Mouse (Mus musculus) heart, adult 9 months (tissue): Measurements from ENCODE around the gene Trim67.
"Not testable (repeated sequence)": the region's sequence is repeated elsewhere in the genome, so short reads cannot be mapped to it uniquely, and the experiment has no call there.

ENCODE experiments used
- DNase-seq, 2 experiments: peaks; one replicate each; pipeline ENCODE4 v3.0.0; 2022; ENCODE audit warnings: low spot score in 2 of 2

Trim67 gene

GRCm38 (mm10) chr8:124831941-124832340, 39.0 kb downstream of the Trim67 start:
- DNase-seq = peak in 1 of 2 experiments; percentile 19

GRCm38 (mm10) chr8:124833430-124834205, 40.7 kb downstream of the Trim67 start:
- DNase-seq = peak; percentile 42 to 46

- no peak for DNase-seq
Measured at GRCm38 (mm10) chr8:124835848-124836247, 43.0 kb downstream of the Trim67 start.

- no peak for DNase-seq
Measured at GRCm38 (mm10) chr8:124836273-124836672, 43.4 kb downstream of the Trim67 start.

GRCm38 (mm10) chr8:124836907-124837306, 44.0 kb downstream of the Trim67 start:
- DNase-seq = no peak

- no peak for DNase-seq
Measured at GRCm38 (mm10) chr8:124837956-124838355, 45.1 kb downstream of the Trim67 start.

- no peak for DNase-seq
Measured at GRCm38 (mm10) chr8:124839371-124839770, 46.5 kb downstream of the Trim67 start.

- no peak for DNase-seq
Measured at GRCm38 (mm10) chr8:124840900-124841299, 48.0 kb downstream of the Trim67 start.

GRCm38 (mm10) chr8:124841775-124842174, 48.9 kb downstream of the Trim67 start:
- DNase-seq = no peak

GRCm38 (mm10) chr8:124842929-124843328, 50.0 kb downstream of the Trim67 start:
- DNase-seq = not testable (repeated sequence)

GRCm38 (mm10) chr8:124845131-124845530, 52.2 kb downstream of the Trim67 start:
- no peak for DNase-seq

- no peak for DNase-seq
Measured at GRCm38 (mm10) chr8:124845573-124845972, 52.7 kb downstream of the Trim67 start.

GRCm38 (mm10) chr8:124853511-124853910, 60.6 kb downstream of the Trim67 start:
- no peak for DNase-seq

GRCm38 (mm10) chr8:124859466-124859865, 66.6 kb downstream of the Trim67 start:
- no peak for DNase-seq

- peak; percentile 50 to 67 for DNase-seq
Measured at GRCm38 (mm10) chr8:124860188-124860587, 67.3 kb downstream of the Trim67 start.

GRCm38 (mm10) chr8:124862321-124863162, 69.7 kb downstream of the Trim67 start, which contains the start of the genes Gnpat and 2810004N23Rik:
Gene Gnpat (plus strand): TSS chr8:124863033.
Gene 2810004N23Rik (minus strand): TSS chr8:124863120.
- peak; percentile 93 to 95 for DNase-seq

- DNase-seq = no peak
Measured at GRCm38 (mm10) chr8:124863163-124863677, 70.3 kb downstream of the Trim67 start.

- no peak for DNase-seq
Measured at GRCm38 (mm10) chr8:124863729-124864128, 70.8 kb downstream of the Trim67 start.

GRCm38 (mm10) chr8:124866669-124867068, 73.8 kb downstream of the Trim67 start:
- DNase-seq = no peak

- no peak for DNase-seq
Measured at GRCm38 (mm10) chr8:124867126-124867525, 74.2 kb downstream of the Trim67 start.

- DNase-seq = peak in 1 of 2 experiments; percentile 33
Measured at GRCm38 (mm10) chr8:124869708-124870107, 76.8 kb downstream of the Trim67 start.

- DNase-seq = no peak
Measured at GRCm38 (mm10) chr8:124871474-124871873, 78.6 kb downstream of the Trim67 start.
